Comparison of ENCODE assay signal across 8 mouse cellular contexts in the genomic region with DNA sequence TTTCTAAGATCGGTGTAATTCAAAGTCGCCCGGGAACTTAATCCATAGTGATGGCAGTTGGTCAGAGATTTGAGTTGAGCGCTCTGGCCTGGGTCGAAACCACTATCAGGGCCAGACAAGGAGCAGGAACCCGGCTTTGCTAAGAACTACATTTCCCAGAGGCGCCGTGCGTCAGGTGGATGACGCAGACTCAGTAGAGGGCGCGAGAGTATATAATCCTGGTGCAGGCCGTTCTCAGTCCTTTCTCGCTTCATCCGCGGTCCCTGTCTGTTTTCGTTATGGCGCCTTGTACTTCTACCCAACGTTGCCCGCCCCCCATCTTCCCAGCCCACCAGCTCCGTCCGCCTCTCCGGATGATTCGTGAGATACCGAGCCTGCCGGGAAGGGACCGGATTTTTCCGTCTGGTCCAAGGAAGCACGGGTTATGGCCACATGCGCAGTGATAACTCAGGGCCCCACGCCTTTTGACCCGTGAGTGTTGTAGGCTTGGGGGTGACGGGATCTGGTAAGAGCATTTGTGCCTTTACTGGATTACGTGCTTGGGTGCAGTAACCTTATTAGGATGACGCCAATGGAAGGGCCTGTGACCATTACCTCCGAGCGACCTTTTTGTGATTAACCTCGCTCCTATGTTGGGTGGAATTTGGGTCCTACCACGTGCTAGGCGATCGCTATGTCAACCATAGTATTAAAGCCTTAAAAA. TPM values are rescaled to one million over a fixed set of nuclear protein-coding genes. Genes with fewer than 3 reads are reported as not detected.
DNase-seq lines count a peak whose midpoint lies in the region; ATAC-seq and TF ChIP-seq lines count a peak whose summit lies in the region.

No protein-coding gene starts in this region.

- H3K36me3 ChIP-seq in heart, embryonic 11.5 days (ENCODE audit: control insufficient read depth, insufficient read depth, low read length) = peaks cover 13% of the 10 kb centered on the region
- peaks cover 29% of the 10 kb centered on the region for H3K36me3 ChIP-seq in kidney, embryonic 16.5 days (ENCODE audit: insufficient read depth, low read length)
- H3K36me3 ChIP-seq in liver, adult 2 months (ENCODE audit: control insufficient read depth, insufficient read depth, low read length) = peaks cover 24% of the 10 kb centered on the region
- peaks cover 15% of the 10 kb centered on the region for H3K36me3 ChIP-seq in myocyte (ENCODE audit: control insufficient read depth, insufficient read depth)
- H3K36me3 ChIP-seq in splenic B cell, adult 2 months (ENCODE audit: control insufficient read depth, insufficient read depth, low read length, poor library complexity, severe bottlenecking) = peaks cover 13% of the 10 kb centered on the region

- H3ac ChIP-seq in myocyte (ENCODE audit: control insufficient read depth, insufficient read length) = peak overlapping the region; percentile 77

- under 1% methylated on average over 41 of the region's 41 CpGs for WGBS in heart, embryonic 11.5 days (ENCODE audit: insufficient replicate concordance)
- under 1% methylated on average over 41 of the region's 41 CpGs for WGBS in kidney, embryonic 16.5 days
- under 1% methylated on average over 41 of the region's 41 CpGs for WGBS in liver, adult 2 months

- peaks cover 3% of the 10 kb centered on the region; the same call in 1 of the 2 replicates for H3K79me2 ChIP-seq in liver, adult 2 months (ENCODE audit: control insufficient read depth, insufficient read depth, low read length)
- peaks cover 19% of the 10 kb centered on the region for H3K79me2 ChIP-seq in myocyte (ENCODE audit: control insufficient read depth, insufficient read depth)

- peak overlapping the region; percentile 93 for H3K4me2 ChIP-seq in heart, embryonic 11.5 days
- peak overlapping the region; percentile 73 for H3K4me2 ChIP-seq in kidney, embryonic 16.5 days (replicated peaks; ENCODE audit: low read depth, low read length)
- H3K4me2 ChIP-seq in myocyte (ENCODE audit: low read depth) = peak overlapping the region; percentile 85

- peaks cover 11% of the 10 kb centered on the region for H3K4me1 ChIP-seq in heart, embryonic 11.5 days (ENCODE audit: control insufficient read depth, insufficient read depth, low read length)
- H3K4me1 ChIP-seq in kidney, embryonic 16.5 days (ENCODE audit: insufficient read depth, low read length) = peaks cover 5% of the 10 kb centered on the region
- peaks cover 7% of the 10 kb centered on the region; the same call in 1 of the 2 replicates for H3K4me1 ChIP-seq in liver, adult 2 months (ENCODE audit: control insufficient read depth, insufficient read depth, low read length)

- H3K9me3 ChIP-seq in heart, embryonic 11.5 days (replicated peaks; ENCODE audit: control insufficient read depth, low read length) = no peaks in the 10 kb centered on the region
- no peaks in the 10 kb centered on the region for H3K9me3 ChIP-seq in kidney, embryonic 16.5 days (ENCODE audit: low read length)

- peak; percentile 95 for TF ChIP-seq POLR2A in liver, adult 2 months (IDR thresholded peaks at IDR 0.05; ENCODE audit: extremely low read depth, insufficient read depth, low read length)
- TF ChIP-seq POLR2A in myocyte (IDR thresholded peaks at IDR 0.05; ENCODE audit: insufficient read length, low read depth) = peak; percentile 98

- peak; percentile 98 for ATAC-seq in erythroblast, adult 5-6 weeks (replicated peaks; ENCODE audit: low FRiP score, poor library complexity, severe bottlenecking)
- ATAC-seq in heart, embryonic 11.5 days (replicated peaks; ENCODE audit: insufficient number of reproducible peaks, low FRiP score, low TSS enrichment) = peak; percentile 81
- ATAC-seq in kidney, embryonic 16.5 days (ENCODE audit: low FRiP score, low TSS enrichment) = peak; percentile 91

- H3K27ac ChIP-seq in heart, embryonic 11.5 days (ENCODE audit: low read depth, low read length) = peak overlapping the region; percentile 89
- peak overlapping the region; percentile 81 for H3K27ac ChIP-seq in kidney, embryonic 16.5 days (ENCODE audit: low read length)
- peak overlapping the region; percentile 97 for H3K27ac ChIP-seq in liver, adult 2 months (replicated peaks; ENCODE audit: insufficient read depth, low read depth, low read length)

- TF ChIP-seq CTCF in liver, adult 2 months (IDR thresholded peaks at IDR 0.05; ENCODE audit: low read depth, low read length) = no peak

- H3K9ac ChIP-seq in heart, embryonic 11.5 days (ENCODE audit: low read depth, low read length) = peak overlapping the region; percentile 95
- peak overlapping the region; percentile 84 for H3K9ac ChIP-seq in kidney, embryonic 16.5 days (replicated peaks; ENCODE audit: low read length)
- peak overlapping the region; percentile 98 for H3K9ac ChIP-seq in liver, adult 2 months (ENCODE audit: low read depth, low read length)

- peak overlapping the region; percentile 81 for H3K4me3 ChIP-seq in heart, embryonic 11.5 days (ENCODE audit: low read depth, low read length)
- peak overlapping the region; percentile 67 for H3K4me3 ChIP-seq in kidney, embryonic 16.5 days (ENCODE audit: low read length)
- peak overlapping the region; percentile 98 for H3K4me3 ChIP-seq in liver, adult 2 months (ENCODE audit: insufficient read depth, low read depth, low read length)
- peak overlapping the region; percentile 86 for H3K4me3 ChIP-seq in myocyte

- H3K27me3 ChIP-seq in heart, embryonic 11.5 days (ENCODE audit: control insufficient read depth, insufficient read depth, low read length) = no peaks in the 10 kb centered on the region
- no peaks in the 10 kb centered on the region for H3K27me3 ChIP-seq in kidney, embryonic 16.5 days (ENCODE audit: insufficient read depth, low read length)
- H3K27me3 ChIP-seq in liver, adult 2 months (ENCODE audit: control insufficient read depth, insufficient read depth, low read length) = no peaks in the 10 kb centered on the region
- no peaks in the 10 kb centered on the region for H3K27me3 ChIP-seq in myocyte (ENCODE audit: control insufficient read depth, insufficient read depth, insufficient read length)
- no peaks in the 10 kb centered on the region for H3K27me3 ChIP-seq in splenic B cell, adult 2 months (ENCODE audit: control insufficient read depth, insufficient read depth, low read length, poor library complexity, severe bottlenecking)

- DNase-seq in A20 (ENCODE audit: low read depth, low spot score) = peak; percentile 86
- DNase-seq in brain, adult 2 months (ENCODE audit: low read depth, low spot score) = peak; percentile 98
- DNase-seq in liver, adult 2 months (ENCODE audit: extremely low read depth, low read depth, low spot score) = peak; percentile 88
- DNase-seq in splenic B cell, adult 2 months (ENCODE audit: low read depth, low spot score) = peak; percentile 95

TF ChIP-seq in myocyte, 11 proteins besides CTCF, POLR2A, EP300 and RAD21:
- TF ChIP-seq USF1 (IDR thresholded peaks at IDR 0.05; ENCODE audit: low read depth) (no peak), TCF12 (IDR thresholded peaks at IDR 0.05; ENCODE audit: insufficient read depth, poor library complexity, severe bottlenecking) (no peak), POLR2AphosphoS2 (IDR thresholded peaks at IDR 0.05; ENCODE audit: insufficient read length, low read depth) (peak; percentile 99)

RNA-seq across cellular contexts. Expression of a gene that starts 5.4 kb away (rescaled TPM):
- not detected in 2 replicates for total RNA-seq in erythroblast, adult 5-6 weeks (2015; ENCODE audit: low replicate concordance)
- not detected in 2 replicates for total RNA-seq in erythroblast, adult 5-6 weeks (2017; ENCODE audit: low replicate concordance)
- 0.57 and 1.8 TPM in 2 replicates for polyA plus RNA-seq in heart, embryonic 11.5 days (2014; fragmentation: Nextera tagmentation; extraction: Ambion mirVana)
- 3.9 and 4.1 TPM in 2 replicates for polyA plus RNA-seq in kidney, embryonic 16.5 days (2015; fragmentation: Nextera tagmentation; extraction: Ambion mirVana)
- total RNA-seq in liver, adult 2 months (2014; rRNA removed) = 0.40 TPM in 1 of 2 replicates, not detected in the other
- not detected in 2 replicates for polyA plus RNA-seq in liver, adult 2 months (2012; rRNA removed)
- 0.30 TPM for polyA plus RNA-seq in myocyte (2012; fragmentation: generic; extraction: Trizol)

RNA-seq across cellular contexts. Expression of a gene that starts 20.8 kb away (rescaled TPM):
- total RNA-seq in erythroblast, adult 5-6 weeks (2015; ENCODE audit: low replicate concordance) = 11.9 and 12.5 TPM in 2 replicates
- 12.4 and 13.2 TPM in 2 replicates for total RNA-seq in erythroblast, adult 5-6 weeks (2017; ENCODE audit: low replicate concordance)
- 72.0 and 81.8 TPM in 2 replicates for polyA plus RNA-seq in heart, embryonic 11.5 days (2014; fragmentation: Nextera tagmentation; extraction: Ambion mirVana)
- 75.8 and 77.0 TPM in 2 replicates for polyA plus RNA-seq in kidney, embryonic 16.5 days (2015; fragmentation: Nextera tagmentation; extraction: Ambion mirVana)
- total RNA-seq in liver, adult 2 months (2014; rRNA removed) = 28.3 and 29.5 TPM in 2 replicates
- polyA plus RNA-seq in liver, adult 2 months (2012; rRNA removed) = 11.2 and 12.2 TPM in 2 replicates
- 51.6 TPM for polyA plus RNA-seq in myocyte (2012; fragmentation: generic; extraction: Trizol)

RNA-seq across cellular contexts. Expression of a gene that starts 34.4 kb away (rescaled TPM):
- 10.2 and 13.0 TPM in 2 replicates for total RNA-seq in erythroblast, adult 5-6 weeks (2015; ENCODE audit: low replicate concordance)
- total RNA-seq in erythroblast, adult 5-6 weeks (2017; ENCODE audit: low replicate concordance) = 8.9 and 18.8 TPM in 2 replicates
- 35.7 and 37.3 TPM in 2 replicates for polyA plus RNA-seq in heart, embryonic 11.5 days (2014; fragmentation: Nextera tagmentation; extraction: Ambion mirVana)
- 42.9 and 45.7 TPM in 2 replicates for polyA plus RNA-seq in kidney, embryonic 16.5 days (2015; fragmentation: Nextera tagmentation; extraction: Ambion mirVana)
- total RNA-seq in liver, adult 2 months (2014; rRNA removed) = 5.7 and 7.5 TPM in 2 replicates
- polyA plus RNA-seq in liver, adult 2 months (2012; rRNA removed) = 5.0 and 5.1 TPM in 2 replicates
- polyA plus RNA-seq in myocyte (2012; fragmentation: generic; extraction: Trizol) = 26.6 TPM

RNA-seq across cellular contexts. Expression of a gene that starts 44.8 kb away (rescaled TPM):
- total RNA-seq in erythroblast, adult 5-6 weeks (2015; ENCODE audit: low replicate concordance) = 5.6 and 16.1 TPM in 2 replicates
- 12.4 and 17.8 TPM in 2 replicates for total RNA-seq in erythroblast, adult 5-6 weeks (2017; ENCODE audit: low replicate concordance)
- 28.1 and 28.2 TPM in 2 replicates for polyA plus RNA-seq in heart, embryonic 11.5 days (2014; fragmentation: Nextera tagmentation; extraction: Ambion mirVana)
- 89.6 and 92.7 TPM in 2 replicates for polyA plus RNA-seq in kidney, embryonic 16.5 days (2015; fragmentation: Nextera tagmentation; extraction: Ambion mirVana)
- 3.0 and 4.2 TPM in 2 replicates for total RNA-seq in liver, adult 2 months (2014; rRNA removed)
- 2.8 and 4.0 TPM in 2 replicates for polyA plus RNA-seq in liver, adult 2 months (2012; rRNA removed)
- 33.2 TPM for polyA plus RNA-seq in myocyte (2012; fragmentation: generic; extraction: Trizol)

RNA-seq across cellular contexts. Expression of a gene that starts 47.2 kb away (rescaled TPM):
- total RNA-seq in erythroblast, adult 5-6 weeks (2015; ENCODE audit: low replicate concordance) = 7.5 and 12.5 TPM in 2 replicates
- total RNA-seq in erythroblast, adult 5-6 weeks (2017; ENCODE audit: low replicate concordance) = 10.3 and 12.5 TPM in 2 replicates
- 28.1 and 28.3 TPM in 2 replicates for polyA plus RNA-seq in heart, embryonic 11.5 days (2014; fragmentation: Nextera tagmentation; extraction: Ambion mirVana)
- polyA plus RNA-seq in kidney, embryonic 16.5 days (2015; fragmentation: Nextera tagmentation; extraction: Ambion mirVana) = 39.3 and 45.1 TPM in 2 replicates
- total RNA-seq in liver, adult 2 months (2014; rRNA removed) = 3.3 and 5.4 TPM in 2 replicates
- polyA plus RNA-seq in liver, adult 2 months (2012; rRNA removed) = 4.0 and 6.0 TPM in 2 replicates
- polyA plus RNA-seq in myocyte (2012; fragmentation: generic; extraction: Trizol) = 11.7 TPM

Comparison
In these comparisons a context has a peak if more than half of its experiments do, and no peak if none do; other contexts are left out.
1. Peak in every context shown above with its lines: DNase-seq, ATAC-seq, H3K4me3 ChIP-seq and H3K27ac ChIP-seq.